Mouse (Mus musculus): Measurements from ENCODE around the gene Hamp.

DNA sequence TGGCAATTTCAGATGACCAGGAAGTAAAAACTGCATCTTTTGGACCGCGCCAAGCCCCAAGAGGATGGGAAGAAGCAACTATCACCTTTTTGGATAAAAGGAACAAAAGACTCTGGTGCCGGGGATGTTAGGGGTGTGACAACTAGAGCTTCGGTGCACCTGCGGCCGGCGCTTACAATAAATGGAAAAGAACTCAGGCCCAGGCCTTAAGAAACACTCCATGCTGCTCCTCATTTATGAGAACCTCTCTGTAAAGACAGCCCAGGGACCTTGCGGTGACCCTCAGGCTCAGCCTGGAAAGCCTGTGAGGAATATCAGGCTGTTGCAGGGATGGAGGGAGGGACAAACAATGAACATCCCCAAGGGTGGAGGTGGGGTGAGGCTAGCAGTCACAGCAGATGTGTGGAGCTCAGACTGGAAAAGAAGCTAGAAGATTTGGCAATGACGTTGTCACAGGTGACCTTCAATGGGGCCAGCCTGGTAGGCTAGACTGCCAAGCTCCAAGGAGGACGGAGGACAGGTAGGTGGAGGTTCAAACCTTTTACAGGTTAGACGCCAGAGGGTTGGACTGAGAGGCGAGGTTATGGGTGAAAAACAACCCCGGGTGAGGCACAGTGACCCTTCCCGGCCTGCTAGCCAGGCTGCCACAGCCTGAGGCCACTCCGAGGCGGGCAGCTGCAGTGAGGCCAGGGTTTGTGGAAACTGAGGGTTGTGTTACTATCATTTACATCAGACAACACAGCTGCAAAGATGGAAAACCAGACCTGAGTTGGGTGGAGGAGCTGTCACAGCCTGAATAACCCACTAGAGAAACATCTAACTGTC, 8.8 kb upstream of the Hamp start:
- TF ChIP-seq CTCF (IDR thresholded peaks at IDR 0.05) (no peak), EP300 (IDR thresholded peaks at IDR 0.05) (no peak)
